Mouse (Mus musculus): ENCODE results near the gene Macrod2. TPM values are rescaled to one million over a fixed set of nuclear protein-coding genes. Genes with fewer than 3 reads are reported as not detected.

Gene Macrod2
- total RNA-seq, 2 experiments from 2014 or later = 10.3 to 11.3 TPM

DNA sequence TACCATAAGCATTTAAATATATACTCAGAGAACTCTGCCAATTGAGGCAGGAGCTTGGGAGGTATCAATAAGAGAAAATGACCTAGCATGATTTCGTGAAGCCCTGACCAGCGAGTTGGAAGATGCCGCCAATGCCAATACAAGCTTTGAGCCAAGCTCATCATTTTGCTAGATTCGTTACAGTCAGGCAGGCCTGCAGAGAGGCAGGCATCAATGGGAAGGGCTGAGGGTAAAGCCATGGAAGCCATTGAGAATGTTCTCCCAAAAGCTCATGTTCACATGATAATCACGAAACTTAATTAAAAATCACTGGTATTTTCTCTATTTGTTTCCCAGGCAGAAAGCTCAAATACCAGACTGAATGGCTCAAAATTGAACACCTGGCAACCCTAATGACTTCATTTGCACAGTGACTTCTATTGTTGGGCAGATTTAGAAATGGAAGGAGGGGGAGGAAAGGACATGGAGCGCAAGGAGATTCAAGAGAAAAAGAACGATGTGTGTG is 928.9 kb downstream of the Macrod2 start:
- no peak for DNase-seq

DNA sequence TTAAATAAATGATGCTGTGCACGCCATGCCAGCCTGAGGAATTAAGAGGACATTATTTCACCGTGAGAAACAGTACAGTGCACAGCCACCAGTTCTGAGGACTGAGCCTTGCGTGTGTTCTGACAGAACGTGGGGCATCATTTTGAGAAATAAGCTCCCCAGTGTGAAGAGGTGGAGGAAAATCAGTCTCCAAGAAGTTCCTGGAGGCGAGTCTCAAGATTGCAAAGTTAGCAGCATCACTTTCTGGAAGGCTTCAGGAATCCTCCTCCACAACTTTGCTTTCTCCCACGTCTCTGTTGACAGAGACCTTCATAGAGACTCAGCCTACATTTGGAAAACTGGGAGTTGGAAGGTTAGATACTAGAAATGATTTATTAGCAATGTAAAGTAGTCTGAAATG is 932.2 kb downstream of the Macrod2 start:
- DNase-seq = no peak

DNA sequence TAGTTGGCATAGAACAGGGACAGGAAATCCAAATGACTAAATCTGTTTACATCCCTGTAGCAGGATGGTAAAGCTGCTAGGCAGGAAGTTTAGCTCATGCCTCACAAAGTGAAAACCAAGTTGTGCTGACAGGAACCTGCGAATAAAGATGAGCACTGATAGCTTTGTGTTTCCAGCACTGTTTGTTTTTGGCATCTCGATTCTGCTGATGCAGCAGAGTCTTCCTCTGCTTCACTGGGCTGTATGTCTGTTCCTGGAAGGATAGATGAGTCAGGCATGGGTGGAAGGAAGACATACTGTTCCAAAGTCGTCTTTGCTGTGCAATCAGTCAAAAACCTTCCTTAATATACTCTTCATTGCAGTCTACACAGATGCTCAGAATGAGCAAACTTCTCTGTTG is 942.6 kb downstream of the Macrod2 start:
- no peak for DNase-seq

GRCm38 (mm10) chr2:141343988-141344535 is 949.0 kb downstream of the Macrod2 start:
- DNase-seq = no peak

DNA sequence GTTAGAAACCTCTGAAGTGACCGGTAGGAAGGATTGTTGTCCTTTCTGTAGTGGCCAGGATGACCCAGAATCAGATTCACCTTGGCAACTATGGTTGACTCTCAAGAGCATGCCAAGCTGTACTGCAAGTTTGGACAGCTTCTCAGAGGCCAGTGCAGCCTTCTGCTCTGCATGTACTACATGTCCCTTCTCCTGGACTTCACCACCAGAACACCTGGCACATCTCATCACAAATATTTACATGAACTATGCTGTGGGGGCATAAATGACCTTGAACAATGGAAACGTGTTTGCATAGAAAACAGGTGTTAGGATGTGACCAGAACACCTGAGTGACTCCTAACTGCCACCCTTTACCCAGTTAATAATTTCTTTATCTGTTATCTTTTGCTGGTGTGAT is 957.5 kb downstream of the Macrod2 start:
- DNase-seq = no peak

- no peak for DNase-seq
Measured at GRCm38 (mm10) chr2:141388632-141389031, 993.5 kb downstream of the Macrod2 start.

- DNase-seq = no peak
Measured at GRCm38 (mm10) chr2:141391229-141391628, 996.1 kb downstream of the Macrod2 start.

- DNase-seq = no peak
Measured at GRCm38 (mm10) chr2:141394806-141395205, 999.7 kb downstream of the Macrod2 start.

DNA sequence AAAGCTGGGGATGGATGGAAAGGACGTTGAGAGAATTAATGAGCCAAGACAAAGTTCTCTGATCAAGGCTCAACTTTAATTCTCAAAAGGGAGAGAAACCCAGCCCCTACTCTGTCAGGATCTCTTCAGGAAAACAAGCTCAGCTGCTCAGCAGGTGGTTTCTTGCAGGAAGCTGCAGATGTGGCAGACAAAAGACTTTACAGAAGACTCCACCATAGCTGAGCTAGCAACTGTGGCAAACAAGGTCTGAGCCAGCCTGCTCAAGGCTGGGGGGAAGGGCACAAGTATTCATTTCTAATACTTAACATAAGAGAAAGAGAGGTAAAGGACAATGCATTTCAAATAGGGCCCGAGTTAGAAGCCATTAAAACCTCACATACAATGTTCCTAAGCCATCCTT is 1013.7 kb downstream of the Macrod2 start:
- DNase-seq = no peak

- DNase-seq = no peak
Measured at GRCm38 (mm10) chr2:141416436-141416835, 1021.3 kb downstream of the Macrod2 start.

- DNase-seq = no peak
Measured at GRCm38 (mm10) chr2:141416855-141417544, 1021.9 kb downstream of the Macrod2 start.

GRCm38 (mm10) chr2:141419806-141420205 is 1024.7 kb downstream of the Macrod2 start:
- DNase-seq = no peak

GRCm38 (mm10) chr2:141434084-141434483 is 1039.0 kb downstream of the Macrod2 start:
- no peak for DNase-seq

- no peak for DNase-seq
Measured at GRCm38 (mm10) chr2:141434731-141435570, 1039.8 kb downstream of the Macrod2 start.

- no peak for DNase-seq
Measured at GRCm38 (mm10) chr2:141441896-141442295, 1046.8 kb downstream of the Macrod2 start.

DNA sequence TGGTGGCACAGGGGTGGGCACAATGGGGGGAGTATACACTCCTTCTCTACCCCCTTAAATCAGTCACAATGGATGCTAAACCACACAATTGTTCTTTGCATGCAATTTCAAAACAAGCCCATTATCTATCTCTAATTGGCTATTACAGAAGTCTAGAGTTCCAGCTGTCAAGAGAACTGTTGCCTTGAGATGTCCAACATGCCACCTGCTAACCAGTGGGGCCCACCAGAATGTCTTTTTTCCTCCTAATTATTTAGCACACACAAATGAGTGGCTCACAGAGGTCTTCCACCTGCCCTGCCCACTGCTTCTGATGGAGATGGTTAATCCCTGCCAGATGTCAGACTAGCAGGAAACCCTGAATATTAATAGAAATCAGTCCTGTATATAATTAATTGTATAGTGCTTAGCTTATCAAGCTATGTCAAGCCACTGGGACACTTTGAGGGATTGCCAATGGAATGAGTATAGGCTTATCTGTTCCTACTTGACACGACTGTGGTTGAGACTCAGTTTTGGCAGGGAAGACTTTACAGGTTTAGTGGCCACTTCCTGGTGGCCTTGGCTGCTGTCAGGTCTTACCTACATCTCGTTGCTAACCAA is 1054.1 kb downstream of the Macrod2 start:
- no peak for DNase-seq

DNA sequence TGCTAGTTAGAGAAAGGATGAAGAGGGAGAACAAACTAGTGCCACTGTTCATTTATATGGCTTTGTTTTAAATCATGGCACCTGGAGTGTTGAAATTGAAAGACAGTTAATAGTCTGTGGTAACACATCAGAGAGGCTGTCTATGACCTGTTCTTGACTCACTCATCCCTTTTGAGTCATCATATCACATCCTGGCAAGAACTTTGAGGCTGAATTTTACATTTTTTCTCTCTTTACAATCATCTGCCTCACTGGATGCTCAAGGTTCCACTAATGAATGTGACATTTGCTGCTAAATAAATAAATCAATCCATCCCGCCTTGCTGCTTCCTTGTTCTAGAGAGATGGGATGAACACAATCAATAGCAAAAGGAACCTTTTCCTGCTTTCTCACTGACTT is 1068.8 kb downstream of the Macrod2 start:
- no peak for DNase-seq

DNA sequence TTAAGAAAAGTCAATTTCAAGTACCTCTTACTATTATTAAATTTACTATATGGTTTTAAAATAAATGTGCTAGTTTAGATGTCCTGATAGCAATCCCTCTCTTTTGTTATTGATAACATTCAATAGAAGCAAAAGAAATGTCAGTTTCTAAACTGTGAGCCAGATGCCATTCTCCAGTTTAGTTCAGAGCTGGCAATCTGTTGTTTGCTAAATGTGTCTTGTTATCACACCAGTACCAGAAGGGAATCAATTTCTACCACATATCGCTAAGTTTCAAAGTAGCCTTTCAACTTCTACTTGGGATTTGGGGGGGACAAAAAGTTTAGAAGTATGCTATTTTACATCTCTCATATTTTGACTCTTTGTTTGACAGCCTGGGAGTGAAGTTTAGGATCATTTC is 1077.7 kb downstream of the Macrod2 start:
- DNase-seq = no peak

DNA sequence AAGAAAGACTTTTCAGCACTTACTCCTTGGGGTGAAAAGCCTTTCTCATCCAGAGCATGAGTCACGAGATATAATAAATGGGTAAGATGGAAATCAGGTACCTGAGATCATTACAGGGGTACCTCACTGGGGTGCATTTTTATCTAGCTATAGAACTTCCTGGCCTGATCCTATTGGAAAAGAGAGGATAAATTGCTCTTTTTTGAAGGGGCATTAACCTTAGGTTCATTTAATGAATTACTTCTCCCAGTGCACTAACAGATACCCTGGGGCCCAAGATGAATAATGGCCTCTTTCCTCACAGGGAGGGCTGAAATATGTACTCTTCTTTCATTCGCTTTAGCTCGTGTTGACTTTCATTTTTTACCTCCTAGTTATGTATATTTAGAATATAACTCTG is 1082.5 kb downstream of the Macrod2 start:
- no peak for DNase-seq

- no peak for DNase-seq
Measured at GRCm38 (mm10) chr2:141490518-141490917, 1095.4 kb downstream of the Macrod2 start.

DNA sequence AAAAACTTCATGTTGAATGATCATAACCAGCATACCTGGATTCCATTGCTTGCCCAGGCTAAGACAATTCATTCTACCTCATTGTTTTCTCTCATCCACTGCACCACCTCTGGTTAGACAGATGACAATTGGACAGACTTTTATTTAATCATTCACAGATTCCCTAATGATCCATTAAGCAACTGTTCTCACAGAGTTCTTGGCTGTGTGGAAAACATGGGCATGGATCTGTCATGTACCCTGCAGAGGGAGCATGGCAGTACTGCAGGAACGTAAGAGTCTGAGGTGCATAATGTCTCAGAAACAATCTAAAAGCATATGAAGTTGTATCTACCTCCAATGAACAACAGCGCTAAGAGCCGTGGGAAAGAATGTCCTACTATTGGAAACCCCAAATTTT is 1110.3 kb downstream of the Macrod2 start:
- DNase-seq = no peak

GRCm38 (mm10) chr2:141507929-141508897 is 1113.1 kb downstream of the Macrod2 start:
- DNase-seq = no peak
